Mouse (Mus musculus) heart, embryonic 15.5 days (tissue): Measurements from ENCODE around the gene Hist1h3e. TPM values are rescaled to one million over a fixed set of nuclear protein-coding genes. Genes with fewer than 3 reads are reported as not detected.
"Not testable (repeated sequence)": the region's sequence is repeated elsewhere in the genome, so short reads cannot be mapped to it uniquely, and the experiment has no call there.

Experiments
- ATAC-seq: fragments of 200-750 bp; cut with Nextera tagmentation; replicated peaks from 2 replicates; pipeline ENCODE4 v1.8.0; 2017; ENCODE audit warnings: low read depth, moderate TSS enrichment; ENCODE audit not compliant: insufficient number of reproducible peaks, insufficient read depth, low FRiP score
- H3K27ac ChIP-seq: fragments of 300-500 bp; sonication (generic); 2 replicates; pipeline ENCODE4 v1.5.1; 2015; ENCODE audit warnings: mild to moderate bottlenecking, inconsistent platforms
- H3K27me3 ChIP-seq: fragments of 300-500 bp; sonication (generic); 2 replicates; pipeline ENCODE4 v1.6.1; 2015; ENCODE audit warnings: inconsistent platforms
- H3K36me3 ChIP-seq: fragments of 300-500 bp; sonication (generic); 2 replicates; pipeline ENCODE4 v1.6.1; 2015; ENCODE audit warnings: mild to moderate bottlenecking, inconsistent platforms
- H3K4me1 ChIP-seq: fragments of 300-500 bp; sonication (generic); replicated peaks from 2 replicates; pipeline ENCODE4 v1.6.1; 2015; ENCODE audit warnings: inconsistent platforms
- H3K4me2 ChIP-seq: fragments of 300-500 bp; sonication (generic); 2 replicates; pipeline ENCODE4 v1.6.1; 2015; ENCODE audit warnings: inconsistent platforms, mild to moderate bottlenecking, moderate library complexity
- H3K4me3 ChIP-seq: fragments of 300-500 bp; sonication (generic); 2 replicates; pipeline ENCODE4 v1.5.1; 2015; ENCODE audit warnings: mild to moderate bottlenecking, inconsistent platforms
- H3K9ac ChIP-seq: fragments of 300-500 bp; sonication (generic); 2 replicates; pipeline ENCODE4 v1.6.1; 2015; ENCODE audit warnings: mild to moderate bottlenecking, inconsistent platforms
- H3K9me3 ChIP-seq: fragments of 300-500 bp; sonication (generic); replicated peaks from 2 replicates; pipeline ENCODE4 v1.6.1; 2016; ENCODE audit warnings: inconsistent platforms
- WGBS: fragments of 180-500 bp; shearing (Covaris S2); methylation state at CpG from one replicate; pipeline ENCODE4 v1.1.7; 2015; ENCODE audit warnings: mixed read lengths; 5-methylcytosine and 5-hydroxymethylcytosine counted together
- polyA plus RNA-seq: library from polyadenylated mRNA; unstranded; fragments of >200 nt; fragmentation: Nextera tagmentation; extraction: Ambion mirVana; gene quantifications from 2 replicates; pipeline ENCODE4 v1.2.1, GENCODE M21; 2015

Hist1h3e gene
- polyA plus RNA-seq, 1 experiment from 2014 or later, result 1.7 TPM

- H3K4me2 ChIP-seq, result no peak overlapping the region
- no peaks in the 10 kb centered on the region for H3K36me3 ChIP-seq
- H3K4me1 ChIP-seq, result 0 out of 2 replicates have a peak, but pooled peaks cover 3% of the 10 kb centered on the region
- ATAC-seq, result no peak
- WGBS, result 56% methylated on average over 5 of the region's 5 CpGs
- 0 out of 2 replicates have a peak overlapping the region, but pooled peaks have one; percentile 4 for H3K27ac ChIP-seq
- no peak overlapping the region for H3K4me3 ChIP-seq
- no peaks in the 10 kb centered on the region for H3K27me3 ChIP-seq
- H3K9me3 ChIP-seq, result no peaks in the 10 kb centered on the region
- H3K9ac ChIP-seq, result no peak overlapping the region
Measured at GRCm38 (mm10) chr13:23593051-23593770, 31.0 kb upstream of the Hist1h3e start.

- H3K9me3 ChIP-seq, result no peaks in the 10 kb centered on the region
- WGBS, result 87% methylated on average over 7 of the region's 7 CpGs
- H3K36me3 ChIP-seq, result no peaks in the 10 kb centered on the region
- H3K4me2 ChIP-seq, result no peak overlapping the region
- H3K9ac ChIP-seq, result no peak overlapping the region
- no peaks in the 10 kb centered on the region for H3K27me3 ChIP-seq
- ATAC-seq, result no peak
- 0 out of 2 replicates have a peak, but pooled peaks cover 3% of the 10 kb centered on the region for H3K4me1 ChIP-seq
- no peak overlapping the region for H3K27ac ChIP-seq
- H3K4me3 ChIP-seq, result no peak overlapping the region
Measured at GRCm38 (mm10) chr13:23592614-23593013, 30.4 kb upstream of the Hist1h3e start.

GRCm38 (mm10) chr13:23591886-23592285 is 29.7 kb upstream of the Hist1h3e start:
- WGBS, result 69% methylated on average over 7 of the region's 7 CpGs

DNA sequence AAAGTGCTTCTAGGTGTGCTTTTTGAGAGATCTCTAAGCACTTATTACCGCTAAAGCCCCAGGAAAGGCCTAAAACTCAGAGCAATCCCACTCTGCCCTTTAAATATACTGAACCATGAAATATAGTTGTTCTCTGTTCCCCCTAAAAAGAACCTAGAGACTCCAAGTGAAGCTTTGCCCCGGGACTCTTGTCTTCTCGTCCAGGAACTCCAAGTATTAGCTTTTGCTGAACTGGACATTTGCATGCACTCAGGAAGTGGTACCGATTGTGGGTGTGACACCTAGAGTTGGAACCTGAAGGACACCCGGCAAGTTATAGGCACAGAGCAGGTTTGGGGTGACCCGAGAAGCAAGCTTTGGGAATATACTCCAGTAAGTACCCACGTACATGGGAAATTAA is 29.0 kb upstream of the Hist1h3e start:
- Histone ChIP-seq H3K4me2 (no peak overlapping the region), H3K27me3 (no peaks in the 10 kb centered on the region), H3K36me3 (no peaks in the 10 kb centered on the region), H3K4me1 (peaks cover 10% of the 10 kb centered on the region), H3K9me3 (no peaks in the 10 kb centered on the region), H3K27ac (no peak overlapping the region), H3K4me3 (no peak overlapping the region), H3K9ac (no peak overlapping the region)
- WGBS, result 88% methylated on average over 7 of the region's 7 CpGs
- ATAC-seq, result no peak

More at GRCm38 (mm10) chr13:23591886-23592285, 29.7 kb upstream of the Hist1h3e start:
- not testable (repeated sequence) for H3K27ac ChIP-seq, H3K36me3 ChIP-seq, H3K4me3 ChIP-seq, H3K4me1 ChIP-seq, H3K9ac ChIP-seq, H3K9me3 ChIP-seq, H3K4me2 ChIP-seq, H3K27me3 ChIP-seq, ATAC-seq

- Histone ChIP-seq H3K36me3 (no peaks in the 10 kb centered on the region), H3K27ac (peak overlapping the region; percentile 92), H3K27me3 (no peaks in the 10 kb centered on the region), H3K4me1 (peaks cover 24% of the 10 kb centered on the region), H3K9ac (peak overlapping the region; percentile 45), H3K4me2 (peak overlapping the region; percentile 68), H3K4me3 (peak overlapping the region; percentile 46), H3K9me3 (no peaks in the 10 kb centered on the region)
- WGBS, result 11% methylated on average over 1 of the region's 1 CpGs
- ATAC-seq, result no peak
Measured at GRCm38 (mm10) chr13:23586940-23587225, 24.7 kb upstream of the Hist1h3e start.

GRCm38 (mm10) chr13:23586099-23586939 is 24.1 kb upstream of the Hist1h3e start:
- peak overlapping the region; percentile 54 for H3K4me3 ChIP-seq
- H3K9me3 ChIP-seq, result no peaks in the 10 kb centered on the region
- no peaks in the 10 kb centered on the region for H3K36me3 ChIP-seq
- H3K4me1 ChIP-seq, result peaks cover 26% of the 10 kb centered on the region
- peak overlapping the region; percentile 68 for H3K4me2 ChIP-seq
- ATAC-seq, result no peak
- H3K27ac ChIP-seq, result peak overlapping the region; percentile 92
- peak overlapping the region; percentile 45 for H3K9ac ChIP-seq
- WGBS, result 1% methylated on average over 22 of the region's 22 CpGs
- H3K27me3 ChIP-seq, result no peaks in the 10 kb centered on the region

DNA sequence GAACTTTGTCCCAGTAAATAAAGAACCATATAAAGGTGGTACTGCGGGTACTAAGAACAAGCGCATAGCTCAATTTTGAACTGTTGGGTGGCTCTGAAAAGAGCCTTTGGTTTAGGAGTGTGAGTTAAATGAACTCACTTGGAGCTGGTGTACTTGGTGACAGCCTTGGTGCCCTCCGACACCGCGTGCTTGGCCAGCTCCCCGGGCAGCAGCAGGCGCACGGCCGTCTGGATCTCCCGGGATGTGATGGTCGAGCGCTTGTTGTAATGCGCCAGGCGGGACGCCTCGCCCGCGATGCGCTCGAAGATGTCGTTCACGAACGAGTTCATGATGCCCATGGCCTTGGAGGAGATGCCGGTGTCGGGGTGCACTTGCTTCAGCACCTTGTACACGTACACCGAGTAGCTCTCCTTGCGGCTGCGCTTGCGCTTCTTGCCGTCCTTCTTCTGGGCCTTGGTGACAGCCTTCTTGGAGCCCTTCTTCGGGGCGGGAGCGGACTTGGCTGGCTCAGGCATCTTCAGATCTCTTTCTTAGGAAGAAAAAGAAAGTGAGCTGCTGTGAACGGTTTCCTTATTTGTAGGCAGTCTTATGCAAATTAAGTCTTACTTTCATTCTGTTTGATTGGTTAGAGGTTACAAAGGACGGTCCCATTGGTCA is 23.4 kb upstream of the Hist1h3e start:
- H3K9me3 ChIP-seq, H3K36me3 ChIP-seq, H3K27me3 ChIP-seq: not testable (repeated sequence)
- H3K9ac ChIP-seq, result peak overlapping the region; percentile 73
- H3K4me2 ChIP-seq, result peak overlapping the region; percentile 68
- peak; percentile 86 for ATAC-seq
- WGBS, result under 1% methylated on average over 34 of the region's 36 CpGs
- peaks cover 32% of the 10 kb centered on the region for H3K4me1 ChIP-seq
- H3K4me3 ChIP-seq, result peak overlapping the region; percentile 54
- peak overlapping the region; percentile 92 for H3K27ac ChIP-seq

GRCm38 (mm10) chr13:23585029-23585441 is 22.9 kb upstream of the Hist1h3e start:
- Histone ChIP-seq H3K27ac (peak overlapping the region; percentile 92), H3K9ac (peak overlapping the region; percentile 73), H3K4me1 (peaks cover 32% of the 10 kb centered on the region), H3K9me3 (no peaks in the 10 kb centered on the region), H3K4me3 (peak overlapping the region; percentile 54), H3K4me2 (peak overlapping the region; percentile 68), H3K36me3 (no peaks in the 10 kb centered on the region), H3K27me3 (no peaks in the 10 kb centered on the region)
- ATAC-seq, result no peak
- WGBS, result under 1% methylated on average over 21 of the region's 21 CpGs

DNA sequence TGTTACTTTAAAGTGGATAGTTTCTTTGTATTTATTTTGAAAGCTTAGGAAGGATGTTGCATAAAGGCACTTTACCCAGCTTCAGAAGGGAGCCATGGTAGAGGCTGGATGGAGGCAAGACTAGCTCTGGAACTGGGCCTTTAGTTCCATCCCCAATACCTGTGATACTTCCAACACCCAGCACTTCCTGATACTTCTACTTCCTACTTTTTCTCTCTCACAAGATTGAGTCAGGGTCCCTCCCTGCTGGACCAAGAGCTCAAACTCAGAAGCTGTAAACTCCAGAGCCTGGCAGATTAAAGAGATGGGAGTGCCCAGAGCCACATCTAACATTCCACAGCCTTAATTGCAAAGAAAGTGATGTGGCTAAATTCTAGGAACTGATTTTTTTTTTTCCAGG is 22.2 kb upstream of the Hist1h3e start:
- Histone ChIP-seq H3K4me1 (peaks cover 32% of the 10 kb centered on the region), H3K36me3 (no peaks in the 10 kb centered on the region), H3K4me2 (peak overlapping the region; percentile 68), H3K27ac (peak overlapping the region; percentile 92), H3K27me3 (no peaks in the 10 kb centered on the region), H3K4me3 (peak overlapping the region; percentile 54), H3K9ac (peak overlapping the region; percentile 73), H3K9me3 (no peaks in the 10 kb centered on the region)
- no peak for ATAC-seq

DNA sequence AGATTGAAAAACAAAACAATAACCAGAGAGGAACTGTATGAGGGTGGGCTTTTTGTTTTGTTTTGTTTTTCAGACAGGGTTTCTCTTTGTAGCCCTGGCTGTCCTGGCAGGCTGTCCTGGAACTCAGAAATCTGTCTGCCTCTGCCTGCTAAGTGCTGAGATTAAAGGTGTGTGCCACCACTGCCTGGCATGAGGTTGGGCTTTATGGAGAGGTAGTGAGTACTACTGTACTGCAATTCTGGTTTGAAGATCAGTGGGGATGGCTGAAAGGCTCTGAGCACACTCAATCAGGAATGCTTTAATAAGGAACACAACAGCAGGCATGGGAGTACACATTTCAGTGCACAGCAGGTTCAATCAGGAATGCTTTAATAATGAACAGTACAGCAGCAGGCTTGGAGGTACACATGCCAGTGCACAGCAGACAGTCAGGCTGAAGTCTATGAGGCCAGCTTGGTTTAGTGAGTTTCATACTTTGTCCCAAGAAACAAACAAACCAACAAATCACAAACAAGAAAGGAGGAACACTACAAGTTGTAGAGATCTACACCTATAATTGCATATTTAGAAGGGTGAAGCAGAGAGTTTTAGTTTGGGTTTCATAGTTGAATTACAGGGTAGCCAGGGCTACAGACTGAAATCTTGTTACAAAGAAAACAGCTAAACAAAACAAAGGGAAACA is 21.4 kb upstream of the Hist1h3e start:
- H3K9ac ChIP-seq, result no peak overlapping the region
- H3K9me3 ChIP-seq, result no peaks in the 10 kb centered on the region
- peak overlapping the region; percentile 79 for H3K27ac ChIP-seq
- H3K4me1 ChIP-seq, result peaks cover 32% of the 10 kb centered on the region
- H3K4me2 ChIP-seq, result peak overlapping the region; percentile 79; the same call in 1 of the 2 replicates
- no peak for ATAC-seq
- no peaks in the 10 kb centered on the region for H3K27me3 ChIP-seq
- H3K36me3 ChIP-seq, result no peaks in the 10 kb centered on the region
- 0 out of 2 replicates have a peak overlapping the region, but pooled peaks have one; percentile 8 for H3K4me3 ChIP-seq
